Mouse (Mus musculus) 3134 (cell line): ENCODE data around the gene Kcnj9.

Source experiments
- DNase-seq: peaks from one replicate; pipeline ENCODE4 v3.0.0-alpha.2; 2011; ENCODE audit warnings: low spot score; ENCODE audit not compliant: insufficient read length; ENCODE audit errors: extremely low read depth

The Kcnj9 gene

DNA sequence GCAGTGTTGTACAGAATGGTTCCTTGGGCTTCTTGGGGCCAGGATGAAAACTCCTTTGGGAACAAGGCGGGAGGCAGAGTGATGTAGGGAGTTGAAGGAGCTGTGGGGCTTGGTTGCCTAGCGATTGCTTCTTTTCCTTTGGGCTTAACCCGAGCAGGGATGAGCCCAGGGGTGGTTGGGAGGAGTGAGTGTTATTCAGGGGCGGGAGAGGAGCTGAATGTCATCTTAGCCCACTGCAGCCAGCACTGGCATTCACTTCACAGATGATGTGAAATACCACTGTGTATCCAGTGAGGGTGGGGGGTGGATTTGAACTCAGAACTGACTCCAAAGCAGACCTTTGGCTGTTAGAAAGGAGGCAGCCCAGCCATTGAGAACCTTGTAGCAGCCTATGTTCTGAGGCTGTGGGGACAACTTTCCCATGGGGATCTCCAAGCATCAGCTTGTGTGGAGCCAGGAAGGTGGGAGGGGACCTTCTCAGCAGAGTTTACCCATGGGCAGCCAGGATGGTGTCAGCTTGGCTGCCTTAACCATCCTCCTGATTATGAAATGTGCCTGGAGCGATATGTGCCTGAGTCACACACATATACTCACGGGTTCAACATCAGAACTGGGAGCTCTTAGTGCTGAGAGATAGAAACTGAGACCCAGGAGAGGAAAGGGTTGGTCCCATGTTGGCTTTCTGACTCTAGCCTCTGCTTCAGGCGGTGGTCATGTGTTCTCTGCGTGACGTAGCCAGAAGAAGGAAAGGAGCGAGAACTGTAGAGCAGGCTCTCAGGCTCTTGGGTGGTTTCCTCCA is 15.3 kb downstream of the Kcnj9 start:
- DNase-seq = no peak

DNA sequence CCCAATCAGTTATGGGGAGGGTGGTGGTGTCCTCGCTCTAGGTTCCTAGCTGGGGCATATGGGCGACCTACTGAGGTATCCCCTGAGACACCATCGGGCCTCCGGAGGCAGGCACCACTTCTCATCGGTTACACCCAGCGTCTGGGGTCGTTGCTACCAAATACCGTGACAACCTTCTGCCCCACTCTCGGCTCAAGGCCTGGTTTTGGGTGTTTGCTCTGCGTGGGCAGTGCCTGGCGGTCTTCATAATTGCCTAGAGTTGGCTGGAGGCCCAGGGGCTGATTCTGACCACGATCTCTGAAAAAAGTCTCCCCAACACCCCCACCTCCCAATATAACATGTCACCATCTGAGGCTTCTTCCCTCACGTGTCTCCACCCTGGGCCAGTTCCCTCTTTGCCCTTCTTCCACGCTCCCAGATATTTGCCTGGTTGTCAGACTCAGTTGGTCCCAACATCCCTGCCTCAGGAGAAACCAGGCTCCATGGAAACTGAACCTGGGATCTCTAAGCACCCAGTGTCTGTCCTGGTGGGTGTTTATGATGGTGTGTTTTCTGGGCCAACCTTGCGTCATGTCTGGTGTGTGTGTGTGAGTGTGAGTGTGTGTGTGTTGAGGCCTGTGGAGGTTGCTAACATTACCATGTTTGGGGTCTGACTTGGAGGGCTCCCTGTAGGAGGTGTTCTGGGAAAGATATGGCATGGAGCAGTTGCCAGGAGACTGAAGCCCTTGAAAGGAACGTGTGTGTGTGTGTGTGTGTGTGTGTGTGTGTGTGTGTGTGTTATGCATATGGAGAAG is 16.2 kb downstream of the Kcnj9 start:
- no peak for DNase-seq

DNA sequence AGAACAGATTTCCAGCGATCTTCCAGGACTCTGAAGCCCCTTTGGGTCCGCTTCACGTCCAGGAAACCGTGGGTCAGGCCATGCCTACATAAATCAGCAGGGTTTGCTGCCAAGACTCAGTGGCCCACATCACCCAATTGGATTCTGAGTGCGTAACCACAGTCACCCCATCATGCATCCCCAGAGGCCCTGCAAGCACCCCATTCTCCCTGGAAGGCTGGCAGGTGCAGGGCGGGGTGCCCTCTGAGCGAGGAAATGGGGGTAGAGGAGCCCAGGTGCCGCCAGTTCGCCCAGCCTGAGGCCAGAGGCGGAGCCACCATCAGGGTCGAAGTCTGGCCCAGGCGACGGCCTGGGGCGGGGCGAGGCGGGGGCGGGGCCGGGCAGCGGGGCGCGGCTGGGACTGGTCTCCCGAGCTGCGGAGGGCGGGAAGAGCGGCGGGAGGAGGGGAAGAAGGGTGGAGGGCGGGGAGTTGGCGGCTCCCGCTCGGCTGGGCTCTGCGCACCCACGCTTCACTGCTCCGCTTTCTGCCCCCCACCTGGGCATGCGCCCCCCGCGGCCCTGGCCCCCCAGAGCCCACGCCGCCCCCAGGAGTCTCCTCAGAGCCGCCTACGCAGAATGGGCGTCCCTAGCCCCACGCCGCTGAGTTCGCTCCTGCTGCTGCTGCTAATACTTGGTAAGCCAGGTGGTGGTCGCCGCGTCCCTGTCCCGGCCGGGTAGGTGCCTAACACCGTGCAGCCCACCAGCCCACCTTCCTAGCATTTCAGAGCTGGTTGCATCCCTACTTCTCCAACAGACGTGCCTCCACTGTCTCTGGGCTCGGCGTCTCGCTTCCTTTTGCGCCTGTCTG is 17.0 kb downstream of the Kcnj9 start:
- DNase-seq = peak; percentile 92

DNA sequence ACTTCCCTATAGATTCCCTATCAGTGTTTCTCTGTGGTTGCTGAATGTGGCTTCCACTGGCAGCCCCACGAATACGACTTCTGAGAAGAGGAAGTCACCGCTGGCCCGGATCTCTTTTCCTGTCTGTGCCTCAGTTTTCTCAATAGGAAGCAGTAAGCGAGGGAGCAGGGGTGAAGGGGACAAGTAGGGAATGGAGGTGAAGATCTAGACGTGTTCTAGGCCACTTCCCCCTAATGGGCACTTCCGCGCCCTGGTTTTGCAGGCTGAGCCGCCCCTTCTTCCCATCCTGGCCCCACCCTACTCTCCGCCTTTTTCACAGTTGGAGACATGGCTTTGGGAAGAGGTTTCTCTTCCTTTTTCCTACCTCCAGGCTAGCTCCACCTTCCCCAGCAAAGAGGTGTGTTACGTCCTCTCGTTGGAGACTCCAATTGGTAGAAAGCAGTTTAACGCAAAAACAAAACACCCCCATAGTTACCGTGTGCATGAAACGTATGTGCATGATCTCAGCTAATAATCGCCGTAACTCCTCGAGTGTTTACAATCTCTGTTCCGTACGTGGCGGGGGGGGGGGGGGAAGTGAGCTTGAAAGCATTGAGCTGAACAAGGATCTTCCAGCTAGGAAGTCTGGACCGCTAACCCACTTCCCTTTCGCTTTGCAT is 17.7 kb downstream of the Kcnj9 start:
- peak; percentile 80 for DNase-seq

DNA sequence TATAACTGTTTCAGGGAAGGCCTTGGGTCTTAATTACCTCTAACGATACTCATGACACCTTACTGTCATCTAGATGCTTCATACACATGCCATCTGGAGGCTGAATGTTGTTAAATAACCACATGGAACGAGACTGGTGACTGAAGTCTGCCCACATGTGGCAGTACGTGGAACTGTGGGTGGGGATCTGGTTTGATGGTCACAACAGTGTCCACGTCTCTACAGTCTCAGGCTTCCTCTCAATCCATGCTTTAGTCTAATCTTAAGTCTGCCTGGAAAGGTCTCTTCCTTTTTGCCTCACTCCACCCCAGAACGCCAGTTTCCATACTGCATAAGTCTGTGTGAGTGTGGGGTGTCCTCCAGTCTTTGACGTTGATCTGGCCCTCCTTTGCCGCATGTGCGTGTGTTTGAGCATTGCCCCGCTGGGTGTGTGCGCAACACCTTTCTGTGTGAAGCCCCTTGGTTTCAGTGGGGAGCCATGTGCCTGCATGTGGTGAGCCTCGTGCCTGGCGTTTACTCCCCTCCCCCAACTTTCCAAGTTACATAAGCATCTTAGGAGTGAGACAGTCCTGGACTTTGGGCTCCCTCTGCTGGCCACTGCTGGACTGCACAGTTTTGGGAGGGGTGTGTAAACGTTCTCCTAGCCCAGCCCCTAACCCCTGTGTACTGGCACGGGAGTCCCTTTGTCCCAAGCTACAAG is 19.3 kb downstream of the Kcnj9 start:
- peak; percentile 83 for DNase-seq

DNA sequence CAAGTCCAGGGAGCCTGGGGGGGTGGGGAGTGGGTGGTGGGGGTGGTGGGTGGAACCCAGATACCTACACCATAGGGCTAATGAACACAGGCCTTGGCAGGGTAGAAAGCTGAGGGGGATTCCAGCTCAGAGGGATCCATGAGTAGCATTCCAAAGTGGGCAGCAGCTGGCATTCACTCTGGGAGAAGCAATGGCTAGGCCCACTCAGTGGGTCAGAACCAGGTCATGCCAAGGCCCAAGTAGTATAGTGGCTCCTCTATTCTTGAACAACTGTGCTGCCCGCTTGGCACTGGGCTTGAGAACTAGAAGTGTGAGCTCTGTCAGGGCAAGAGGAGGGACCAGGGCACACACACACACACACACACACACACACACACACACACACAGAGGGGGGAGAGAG is 20.7 kb downstream of the Kcnj9 start:
- no peak for DNase-seq

DNA sequence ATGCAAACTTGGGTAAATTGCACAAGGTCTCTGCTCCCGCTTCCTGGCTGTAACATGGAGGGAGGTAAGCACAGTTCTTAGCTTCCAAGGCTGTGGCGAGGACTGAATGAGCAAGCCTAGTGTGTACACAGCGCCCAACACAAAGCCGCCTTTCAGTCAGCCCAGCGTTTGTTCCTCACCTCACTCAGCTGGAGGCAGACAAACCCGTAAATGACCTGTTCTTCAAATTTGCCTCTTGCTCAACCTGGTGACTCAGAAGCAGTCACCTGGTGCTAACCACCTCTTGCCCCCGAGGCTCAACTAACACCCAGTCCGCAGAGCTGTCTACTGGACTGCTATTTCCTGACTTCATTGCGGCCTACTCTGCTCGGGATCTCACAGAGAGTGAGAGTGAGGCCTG is 21.2 kb downstream of the Kcnj9 start:
- peak; percentile 52 for DNase-seq

DNA sequence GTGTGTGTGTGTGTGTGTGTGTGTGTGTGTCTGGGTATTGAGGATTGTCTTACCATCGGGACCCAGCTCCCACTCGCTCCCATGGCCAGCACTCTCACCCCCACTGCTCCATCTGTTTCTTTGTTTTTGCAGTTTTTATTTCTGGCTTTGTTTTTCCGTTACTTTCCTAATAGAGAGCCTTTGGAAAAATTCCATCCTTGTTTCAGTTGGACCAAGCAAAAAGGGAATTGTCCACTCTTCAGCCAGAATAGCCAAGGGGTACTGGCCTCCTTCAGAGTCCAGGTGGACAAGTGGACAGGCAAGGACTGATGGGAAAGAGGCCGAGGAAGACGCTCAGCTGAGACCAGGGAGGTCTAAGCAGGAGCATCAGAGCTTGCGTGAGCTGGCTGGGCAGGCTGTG is 22.2 kb downstream of the Kcnj9 start:
- no peak for DNase-seq

DNA sequence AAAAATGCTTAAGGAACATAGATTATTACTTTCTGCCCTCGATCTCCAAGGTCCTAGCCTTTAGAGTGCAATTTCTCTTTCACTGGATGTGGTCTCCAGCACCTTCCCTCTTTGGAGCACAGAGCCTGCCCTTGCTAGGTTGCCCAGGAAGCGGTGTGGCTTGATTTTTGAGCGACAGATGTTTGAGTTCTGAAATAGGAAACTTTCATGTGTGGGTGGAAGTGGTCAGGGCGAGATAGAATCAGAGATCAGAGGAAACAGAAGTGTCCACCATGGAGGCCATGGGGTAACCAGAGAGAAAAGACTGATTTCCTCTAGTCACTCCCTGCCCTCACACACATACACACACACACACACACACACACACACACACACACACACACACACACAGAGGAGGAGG is 22.9 kb downstream of the Kcnj9 start:
- no peak for DNase-seq

DNA sequence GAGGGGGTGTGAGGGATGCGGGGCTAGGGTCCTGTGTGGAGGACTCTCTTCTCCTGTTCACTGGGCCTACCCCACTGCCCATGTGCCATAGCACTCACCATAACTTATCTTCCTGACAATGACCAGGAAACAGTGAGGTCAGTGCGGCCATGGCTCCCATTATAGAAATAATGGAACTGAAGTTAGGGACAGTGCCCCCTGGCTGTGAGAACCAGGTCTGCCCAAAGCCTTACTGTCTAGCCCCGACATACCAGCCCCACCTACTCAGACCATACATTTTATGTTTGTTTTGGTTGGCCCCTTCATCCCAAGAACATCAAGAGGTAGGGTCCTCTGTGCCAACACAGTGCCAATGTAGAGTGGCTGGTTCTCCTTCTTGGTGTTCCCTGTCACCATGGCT is 23.5 kb downstream of the Kcnj9 start:
- no peak for DNase-seq

DNA sequence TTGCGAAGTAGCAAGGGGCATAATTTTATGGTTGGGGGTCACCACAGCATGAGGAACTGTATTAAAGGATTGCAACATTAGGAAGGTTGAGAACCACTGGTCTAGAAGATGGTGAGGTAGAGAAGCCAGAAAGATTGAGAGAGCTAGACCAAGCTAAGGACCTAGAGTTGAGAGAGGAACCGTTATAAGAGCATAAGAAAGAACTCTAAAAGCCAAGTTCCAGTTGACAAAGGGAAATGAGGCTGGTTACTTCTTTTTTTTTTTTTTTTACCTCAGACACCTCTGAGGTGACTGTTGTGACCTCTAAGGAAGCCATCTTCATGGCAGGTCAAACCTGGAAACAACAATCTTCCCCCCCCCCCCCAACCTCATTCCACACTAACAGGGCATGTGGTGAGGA is 24.0 kb downstream of the Kcnj9 start:
- no peak for DNase-seq

DNA sequence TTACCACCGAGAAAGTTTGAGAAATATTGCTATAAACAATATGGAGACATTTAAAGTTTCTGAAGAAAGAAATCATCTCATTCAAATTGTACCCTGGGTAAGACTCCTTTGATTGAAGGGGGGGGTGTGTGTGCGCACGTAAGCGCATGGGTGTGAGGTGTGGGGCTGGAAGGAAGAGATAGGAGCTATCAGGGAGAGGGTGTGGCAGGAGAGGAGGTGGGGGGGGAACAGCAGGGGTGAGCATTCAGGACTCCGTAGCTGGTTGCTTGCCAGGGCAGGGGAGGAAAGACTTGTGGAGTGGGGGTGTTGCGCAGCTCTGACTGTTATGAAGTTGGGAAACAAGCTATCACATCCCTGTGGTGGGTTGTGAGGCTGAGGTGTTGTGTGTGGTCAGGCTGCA is 24.7 kb downstream of the Kcnj9 start:
- DNase-seq = no peak

DNA sequence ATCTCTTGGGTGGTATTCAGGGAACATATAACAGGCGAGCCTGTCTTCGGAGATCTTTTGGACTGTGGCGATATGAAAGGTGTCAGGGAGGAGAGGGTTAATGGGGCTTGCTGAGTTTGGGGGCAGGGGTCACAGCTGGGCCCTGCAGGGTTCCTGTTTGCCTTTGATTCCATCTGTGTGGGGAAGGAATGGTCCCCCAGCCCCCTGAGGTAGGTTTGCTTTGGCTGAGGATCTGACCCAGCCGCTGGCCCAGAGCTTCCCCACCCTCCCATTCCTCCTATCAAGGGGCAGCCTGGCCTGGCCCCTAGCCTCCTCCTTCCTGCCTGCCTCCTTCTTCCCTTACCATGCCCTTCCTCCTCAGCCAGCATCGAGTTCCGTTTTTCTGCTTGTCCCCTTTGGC is 26.3 kb downstream of the Kcnj9 start:
- DNase-seq = no peak

DNA sequence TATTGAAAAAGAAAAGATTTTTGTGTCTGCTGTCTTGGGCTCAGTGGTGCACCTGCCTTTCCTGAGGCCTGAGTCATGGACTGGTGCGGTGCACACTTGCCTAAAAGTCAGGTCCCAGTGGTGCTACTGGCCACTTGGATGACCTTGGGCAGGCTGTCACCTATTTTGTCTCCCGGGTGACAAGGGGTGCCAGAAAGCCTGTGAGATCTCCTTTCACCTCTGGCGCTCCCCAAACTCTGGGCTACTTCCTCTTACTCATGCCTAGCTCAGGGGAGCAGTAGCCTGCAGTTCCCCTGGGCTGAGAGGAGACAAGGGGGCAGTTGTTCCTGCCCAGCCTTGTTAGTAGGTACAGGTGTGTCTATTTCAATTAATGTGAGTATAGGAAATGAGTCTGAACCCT is 26.8 kb downstream of the Kcnj9 start:
- no peak for DNase-seq

DNA sequence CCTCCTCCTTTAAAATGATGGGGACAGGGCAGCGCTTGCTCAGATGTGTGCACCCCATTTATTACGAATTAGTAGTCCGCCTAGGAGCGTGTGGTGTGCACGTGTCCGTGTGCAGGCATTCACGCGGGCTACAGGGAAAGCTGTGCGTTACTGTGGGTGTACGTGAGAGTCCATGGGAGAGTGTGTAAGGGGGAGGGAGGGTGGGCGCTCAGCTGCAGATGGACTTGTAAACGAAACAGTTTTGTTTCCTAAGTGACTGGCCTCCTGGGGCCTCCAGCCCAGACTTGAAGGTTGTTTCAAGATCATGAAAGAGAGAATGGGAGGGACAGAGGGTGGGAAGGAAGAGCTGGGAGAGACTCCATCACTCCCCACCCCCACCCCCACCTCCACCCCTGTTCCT is 27.9 kb downstream of the Kcnj9 start:
- DNase-seq = no peak

DNA sequence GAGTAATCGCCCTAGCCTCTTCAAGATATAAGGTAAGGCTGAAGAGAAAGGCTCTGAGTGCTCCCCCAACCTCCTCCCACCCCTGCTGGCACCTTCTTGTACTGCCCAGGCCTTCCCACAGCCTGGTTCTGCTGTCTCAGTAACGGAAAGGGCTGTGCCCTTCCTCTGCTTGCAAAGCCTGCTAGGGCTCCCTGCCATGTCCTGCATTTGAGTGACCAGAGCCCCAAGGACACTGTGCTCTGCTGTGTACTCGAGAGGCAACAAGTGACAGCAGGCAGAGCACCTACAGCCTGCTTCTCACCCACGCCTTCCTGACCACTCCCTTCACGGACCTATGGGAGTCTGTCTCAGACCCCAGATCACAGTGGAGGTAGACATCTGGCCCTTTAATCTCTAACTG is 28.9 kb downstream of the Kcnj9 start:
- no peak for DNase-seq

DNA sequence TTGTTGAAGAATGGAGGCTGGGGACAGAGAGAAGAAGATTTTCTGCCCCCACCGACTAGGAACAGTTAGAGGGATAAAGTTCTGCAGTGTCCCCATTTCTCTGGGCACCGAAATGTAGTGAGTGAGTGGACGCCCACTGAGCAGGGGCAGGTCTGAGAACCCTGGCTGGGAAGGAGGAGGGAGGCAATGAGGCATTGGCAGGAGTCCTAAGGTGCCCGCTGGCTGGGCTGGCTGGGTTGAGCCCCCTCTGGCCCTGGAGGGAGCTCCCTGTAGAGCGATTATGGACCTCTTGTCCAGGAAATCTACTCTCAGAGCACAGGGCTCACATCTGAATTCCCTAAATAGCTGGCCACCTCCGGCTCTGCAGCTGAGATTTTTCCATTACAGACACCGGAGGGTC is 29.6 kb downstream of the Kcnj9 start:
- DNase-seq = no peak

DNA sequence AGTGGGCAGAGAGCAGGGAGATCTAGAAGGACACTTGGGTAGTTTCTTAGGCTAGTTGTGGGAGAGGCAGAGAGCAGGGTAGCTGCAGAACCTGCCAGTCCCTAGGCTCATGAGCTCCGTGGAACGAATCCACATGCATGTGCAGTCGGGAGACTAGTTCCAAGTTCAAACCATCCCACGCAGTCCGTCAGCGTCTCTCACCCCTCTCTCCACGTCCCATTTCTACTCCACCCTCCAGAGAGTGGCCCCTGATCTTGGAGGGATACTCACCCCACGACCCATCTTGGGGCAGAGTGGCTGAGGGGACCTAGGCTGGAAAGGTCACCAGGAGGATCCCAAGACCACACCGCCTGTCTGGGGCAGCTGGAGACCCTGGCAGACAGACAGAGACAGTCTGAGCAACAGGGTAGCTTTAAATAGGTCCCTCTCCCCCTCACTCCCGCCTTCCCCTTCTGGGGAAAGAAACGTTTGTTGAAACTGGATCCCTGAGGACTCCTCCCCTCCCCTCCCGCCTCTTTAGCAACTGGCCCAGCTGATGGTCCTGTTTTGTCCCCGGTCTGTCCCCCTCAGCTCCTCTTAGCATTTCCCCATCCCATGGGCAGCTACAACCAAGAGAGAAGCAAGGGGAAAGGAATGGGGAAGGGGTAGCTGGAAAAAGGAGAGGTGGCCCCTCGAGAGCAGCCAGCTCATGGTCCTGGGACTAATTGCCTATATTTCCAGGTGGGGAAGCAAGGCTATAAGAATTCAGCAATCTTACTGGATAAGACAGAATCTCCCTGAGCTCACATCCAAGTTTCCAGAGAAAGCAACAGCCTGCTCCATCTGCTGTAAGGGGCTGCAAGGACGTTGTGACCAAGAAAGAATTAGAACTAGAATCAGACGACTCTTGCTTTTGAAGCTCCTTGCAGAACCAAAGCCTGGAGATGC is 31.2 kb downstream of the Kcnj9 start, which contains the start of gene Atp1a2:
Atp1a2 (minus strand) TSS at position 454 of the 927 bp plus-strand sequence.
- no peak for DNase-seq
